Mouse (Mus musculus) neural tube, embryonic 15.5 days (tissue): Measurements from ENCODE around the gene Zfp710. TPM values are rescaled to one million over a fixed set of nuclear protein-coding genes. Genes with fewer than 3 reads are reported as not detected.

Experiments used
- ATAC-seq: fragments of 200-750 bp; cut with Nextera tagmentation; 2 replicates; pipeline ENCODE4 v1.8.0; 2017; ENCODE audit warnings: mild to moderate bottlenecking, moderate TSS enrichment, moderate library complexity; ENCODE audit not compliant: low FRiP score
- H3K27ac ChIP-seq: fragments of 300-500 bp; sonication (generic); replicated peaks from 2 replicates; pipeline ENCODE4 v1.5.1; 2015; ENCODE audit warnings: mild to moderate bottlenecking, inconsistent platforms
- H3K27me3 ChIP-seq: fragments of 300-500 bp; sonication (generic); replicated peaks from 2 replicates; pipeline ENCODE4 v1.6.1; 2015; ENCODE audit warnings: inconsistent platforms
- H3K36me3 ChIP-seq: fragments of 300-500 bp; sonication (generic); 2 replicates; pipeline ENCODE4 v1.6.1; 2015; ENCODE audit warnings: inconsistent platforms
- H3K4me1 ChIP-seq: fragments of 300-500 bp; sonication (generic); 2 replicates; pipeline ENCODE4 v1.6.1; 2015; ENCODE audit warnings: inconsistent platforms
- H3K4me2 ChIP-seq: fragments of 300-500 bp; sonication (generic); 2 replicates; pipeline ENCODE4 v1.6.1; 2015; ENCODE audit warnings: inconsistent platforms, mild to moderate bottlenecking, moderate library complexity
- H3K4me3 ChIP-seq: fragments of 300-500 bp; sonication (generic); replicated peaks from 2 replicates; pipeline ENCODE4 v1.5.1; 2015; ENCODE audit warnings: mild to moderate bottlenecking, inconsistent platforms
- H3K9ac ChIP-seq: fragments of 300-500 bp; sonication (generic); replicated peaks from 2 replicates; pipeline ENCODE4 v1.6.1; 2015; ENCODE audit warnings: mild to moderate bottlenecking, inconsistent platforms
- H3K9me3 ChIP-seq: fragments of 300-500 bp; sonication (generic); replicated peaks from 2 replicates; pipeline ENCODE4 v1.6.1; 2016; ENCODE audit warnings: inconsistent platforms
- WGBS: fragments of 180-500 bp; shearing (Covaris S2); methylation state at CpG from one replicate; pipeline ENCODE4 v1.1.7; 2015; ENCODE audit warnings: mixed read lengths; 5-methylcytosine and 5-hydroxymethylcytosine counted together
- polyA plus RNA-seq: library from polyadenylated mRNA; unstranded; fragments of >200 nt; fragmentation: Nextera tagmentation; extraction: Ambion mirVana; gene quantifications from 2 replicates; pipeline ENCODE4 v1.2.1, GENCODE M21; 2015

Zfp710 gene
- polyA plus RNA-seq, 1 experiment from 2014 or later = 11.6 TPM

- Histone ChIP-seq H3K9ac (no peak overlapping the region), H3K36me3 (no peaks in the 10 kb centered on the region), H3K27ac (no peak overlapping the region), H3K27me3 (no peaks in the 10 kb centered on the region), H3K4me3 (no peak overlapping the region), H3K4me2 (no peak overlapping the region), H3K9me3 (no peaks in the 10 kb centered on the region), H3K4me1 (no peaks in the 10 kb centered on the region)
- ATAC-seq = no peak
- WGBS = 74% methylated on average over 7 of the region's 7 CpGs
Measured at GRCm38 (mm10) chr7:80013884-80014550, 10.6 kb upstream of the Zfp710 start.

- whole genome bisulfite sequencing = 72% methylated on average over 21 of the region's 21 CpGs
- ATAC-seq = no peak
- H3K4me3 ChIP-seq = no peak overlapping the region
Measured at GRCm38 (mm10) chr7:80014826-80015755, 9.5 kb upstream of the Zfp710 start.

GRCm38 (mm10) chr7:80018506-80019452 lies 5.8 kb upstream of the Zfp710 start:
- WGBS = 88% methylated on average over 16 of the region's 17 CpGs
- H3K4me1 ChIP-seq = no peaks in the 10 kb centered on the region
- no peaks in the 10 kb centered on the region for H3K36me3 ChIP-seq
- no peak overlapping the region for H3K27ac ChIP-seq
- no peak for ATAC-seq
- H3K9me3 ChIP-seq = no peaks in the 10 kb centered on the region
- H3K4me2 ChIP-seq = no peak overlapping the region
- no peak overlapping the region for H3K9ac ChIP-seq
- no peak overlapping the region for H3K4me3 ChIP-seq
- no peaks in the 10 kb centered on the region for H3K27me3 ChIP-seq

More at GRCm38 (mm10) chr7:80014826-80015755, 9.5 kb upstream of the Zfp710 start:
- no peak overlapping the region for H3K9ac ChIP-seq
- H3K9me3 ChIP-seq = no peaks in the 10 kb centered on the region
- no peaks in the 10 kb centered on the region for H3K36me3 ChIP-seq
- H3K27ac ChIP-seq = no peak overlapping the region
- H3K27me3 ChIP-seq = no peaks in the 10 kb centered on the region
- no peak overlapping the region for H3K4me2 ChIP-seq
- no peaks in the 10 kb centered on the region for H3K4me1 ChIP-seq

- H3K36me3 ChIP-seq = no peaks in the 10 kb centered on the region
- H3K4me2 ChIP-seq = peak overlapping the region; percentile 89
- ATAC-seq = no peak
- peak overlapping the region; percentile 95 for H3K27ac ChIP-seq
- WGBS = 64% methylated on average over 5 of the region's 5 CpGs
- H3K9ac ChIP-seq = no peak overlapping the region
- no peaks in the 10 kb centered on the region for H3K9me3 ChIP-seq
- no peaks in the 10 kb centered on the region for H3K27me3 ChIP-seq
- H3K4me1 ChIP-seq = peaks cover 30% of the 10 kb centered on the region
- no peak overlapping the region for H3K4me3 ChIP-seq
Measured at GRCm38 (mm10) chr7:80023621-80024435, 786 bp upstream of the Zfp710 start.

GRCm38 (mm10) chr7:80025391-80026117 lies 940 bp downstream of the Zfp710 start:
- Histone ChIP-seq H3K36me3 (no peaks in the 10 kb centered on the region), H3K4me1 (peaks cover 39% of the 10 kb centered on the region), H3K4me2 (peak overlapping the region; percentile 89), H3K27me3 (no peaks in the 10 kb centered on the region), H3K4me3 (peak overlapping the region; percentile 67), H3K9me3 (no peaks in the 10 kb centered on the region), H3K27ac (peak overlapping the region; percentile 95), H3K9ac (peak overlapping the region; percentile 86)
- ATAC-seq = peak; percentile 6; the same call in 1 of the 2 replicates
- WGBS = under 1% methylated on average over 28 of the region's 28 CpGs

- H3K4me1 ChIP-seq = peaks cover 42% of the 10 kb centered on the region
- H3K9me3 ChIP-seq = no peaks in the 10 kb centered on the region
- WGBS = 2% methylated on average over 18 of the region's 59 CpGs
Measured at GRCm38 (mm10) chr7:80026118-80026989, 1.7 kb downstream of the Zfp710 start.

GRCm38 (mm10) chr7:80026990-80027635 lies 2.5 kb downstream of the Zfp710 start:
- peak; percentile 29 for ATAC-seq
- Histone ChIP-seq H3K4me3 (peak overlapping the region; percentile 67), H3K4me2 (peak overlapping the region; percentile 89), H3K9ac (peak overlapping the region; percentile 65), H3K27ac (peak overlapping the region; percentile 75), H3K27me3 (no peaks in the 10 kb centered on the region), H3K9me3 (no peaks in the 10 kb centered on the region), H3K4me1 (peaks cover 50% of the 10 kb centered on the region), H3K36me3 (no peaks in the 10 kb centered on the region)
- 1% methylated on average over 43 of the region's 71 CpGs for WGBS

More at GRCm38 (mm10) chr7:80026118-80026989, 1.7 kb downstream of the Zfp710 start:
- peak overlapping the region; percentile 89 for H3K4me2 ChIP-seq
- no peaks in the 10 kb centered on the region for H3K36me3 ChIP-seq
- H3K27ac ChIP-seq = peak overlapping the region; percentile 95
- H3K27me3 ChIP-seq = no peaks in the 10 kb centered on the region
- ATAC-seq = peak; percentile 77
- peak overlapping the region; percentile 86 for H3K9ac ChIP-seq
- peak overlapping the region; percentile 67 for H3K4me3 ChIP-seq

GRCm38 (mm10) chr7:80027636-80028417 lies 3.2 kb downstream of the Zfp710 start:
- H3K4me3 ChIP-seq = peak overlapping the region; percentile 67
- peak overlapping the region; percentile 75 for H3K27ac ChIP-seq
- 5% methylated on average over 23 of the region's 23 CpGs for WGBS
- H3K27me3 ChIP-seq = no peaks in the 10 kb centered on the region
- H3K9me3 ChIP-seq = no peaks in the 10 kb centered on the region
- H3K36me3 ChIP-seq = no peaks in the 10 kb centered on the region
- H3K4me1 ChIP-seq = peaks cover 55% of the 10 kb centered on the region
- peak overlapping the region; percentile 89 for H3K4me2 ChIP-seq
- peak overlapping the region; percentile 65 for H3K9ac ChIP-seq
- no peak for ATAC-seq

GRCm38 (mm10) chr7:80028418-80028720 lies 3.8 kb downstream of the Zfp710 start:
- Histone ChIP-seq H3K4me1 (peaks cover 58% of the 10 kb centered on the region), H3K27ac (no peak overlapping the region), H3K4me3 (peak overlapping the region; percentile 67), H3K9ac (no peak overlapping the region; the same call in 1 of the 2 replicates), H3K9me3 (no peaks in the 10 kb centered on the region), H3K27me3 (no peaks in the 10 kb centered on the region), H3K36me3 (no peaks in the 10 kb centered on the region), H3K4me2 (peak overlapping the region; percentile 89)
- ATAC-seq = no peak
- WGBS = 25% methylated on average over 3 of the region's 3 CpGs
